Mouse (Mus musculus) liver, postnatal 0 days (tissue): ENCODE results near the gene Plekhg3. TPM values are rescaled to one million over a fixed set of nuclear protein-coding genes. Genes with fewer than 3 reads are reported as not detected.
A peak's percentile ranks its signal among the peaks of the same experiment; 100 is the strongest.

Source experiments
- ATAC-seq: fragments of 200-750 bp; cut with Nextera tagmentation; 2 replicates; pipeline ENCODE4 v1.8.0; 2017; ENCODE audit warnings: mild to moderate bottlenecking, moderate library complexity
- DNase-seq: peaks from one replicate; pipeline ENCODE4 v3.0.0-alpha.2; 2016
- H3K27ac ChIP-seq: fragments of 300-500 bp; sonication (generic); 2 replicates; pipeline ENCODE4 v1.5.1; 2014; ENCODE audit warnings: antibody characterized with exemption, moderate library complexity, mild to moderate bottlenecking, low read depth
- H3K27me3 ChIP-seq: fragments of 300-500 bp; sonication (generic); 2 replicates; pipeline ENCODE4 v1.6.1; 2014; ENCODE audit warnings: low read length, control low read depth, mixed read lengths; ENCODE audit not compliant: insufficient read depth
- H3K36me3 ChIP-seq: fragments of 300-500 bp; sonication (generic); replicated peaks from 2 replicates; pipeline ENCODE4 v1.6.1; 2014; ENCODE audit warnings: mild to moderate bottlenecking, control low read depth, low read length, moderate library complexity, mixed read lengths; ENCODE audit not compliant: insufficient read depth
- H3K4me1 ChIP-seq: fragments of 300-500 bp; sonication (generic); 2 replicates; pipeline ENCODE4 v1.6.1; 2014; ENCODE audit warnings: antibody characterized with exemption, mild to moderate bottlenecking, control low read depth; ENCODE audit not compliant: insufficient read depth
- H3K4me2 ChIP-seq: fragments of 300-500 bp; sonication (generic); 2 replicates; pipeline ENCODE4 v1.6.1; 2014; ENCODE audit warnings: low read depth, mild to moderate bottlenecking, low read length, moderate library complexity, mixed read lengths
- H3K4me3 ChIP-seq: fragments of 300-500 bp; sonication (generic); 2 replicates; pipeline ENCODE4 v1.5.1; 2014; ENCODE audit warnings: low read depth, low read length
- H3K9ac ChIP-seq: fragments of 300-500 bp; sonication (generic); replicated peaks from 2 replicates; pipeline ENCODE4 v1.6.1; 2014; ENCODE audit warnings: mild to moderate bottlenecking, moderate library complexity
- H3K9me3 ChIP-seq: fragments of 300-500 bp; sonication (generic); 2 replicates; pipeline ENCODE4 v1.6.1; 2016; ENCODE audit warnings: mild to moderate bottlenecking, control low read depth, low read length, mixed read lengths
- CTCF ChIP-seq: sonication (generic); IDR thresholded peaks from 2 replicates; pipeline ENCODE4 v1.5.1; 2016; ENCODE audit warnings: antibody characterized with exemption, low read depth
- EP300 ChIP-seq: IDR thresholded peaks from 2 replicates; pipeline ENCODE4 v1.6.1; 2016; ENCODE audit warnings: antibody characterized with exemption, low read depth, mild to moderate bottlenecking
- WGBS: fragments of 180-500 bp; shearing (Covaris S2); extraction: QIAGEN DNeasy Blood & Tissue Kit; methylation state at CpG from one replicate; pipeline ENCODE4 v1.1.7; 2014; ENCODE audit not compliant: insufficient replicate concordance; 5-methylcytosine and 5-hydroxymethylcytosine counted together
- polyA plus RNA-seq: library from polyadenylated mRNA; unstranded; fragments of >200 nt; fragmentation: Nextera tagmentation; extraction: Ambion mirVana; gene quantifications from 2 replicates; pipeline ENCODE4 v1.2.1, GENCODE M21; 2015

Gene Plekhg3
- polyA plus RNA-seq, 1 experiment from 2014 or later: 3.7 TPM

- DNase-seq (no peak), ATAC-seq (no peak)
- H3K4me3 ChIP-seq: no peak overlapping the region
- no peaks in the 10 kb centered on the region for H3K27me3 ChIP-seq
- H3K4me1 ChIP-seq: no peaks in the 10 kb centered on the region
- no peaks in the 10 kb centered on the region for H3K9me3 ChIP-seq
- TF ChIP-seq EP300 (no peak), CTCF (no peak)
- WGBS: 59% methylated on average over 12 of the region's 12 CpGs
- no peak overlapping the region for H3K4me2 ChIP-seq
- no peak overlapping the region for H3K9ac ChIP-seq
- H3K27ac ChIP-seq: no peak overlapping the region
- no peaks in the 10 kb centered on the region for H3K36me3 ChIP-seq
Observed at GRCm38 (mm10) chr12:76518909-76519842, 11.5 kb upstream of the Plekhg3 start.

GRCm38 (mm10) chr12:76523654-76524053 lies 7.0 kb upstream of the Plekhg3 start:
- Histone ChIP-seq H3K9ac (no peak overlapping the region), H3K27ac (no peak overlapping the region), H3K4me3 (no peak overlapping the region), H3K9me3 (no peaks in the 10 kb centered on the region), H3K27me3 (no peaks in the 10 kb centered on the region), H3K36me3 (no peaks in the 10 kb centered on the region), H3K4me2 (no peak overlapping the region), H3K4me1 (peaks cover 11% of the 10 kb centered on the region)
- ATAC-seq (no peak), DNase-seq (no peak)
- TF ChIP-seq CTCF: no peak
- no peak for TF ChIP-seq EP300
- whole genome bisulfite sequencing: 62% methylated on average over 5 of the region's 5 CpGs

GRCm38 (mm10) chr12:76524915-76525314 lies 5.8 kb upstream of the Plekhg3 start:
- Histone ChIP-seq H3K36me3 (no peaks in the 10 kb centered on the region), H3K4me2 (no peak overlapping the region), H3K9me3 (no peaks in the 10 kb centered on the region), H3K4me3 (no peak overlapping the region), H3K27me3 (no peaks in the 10 kb centered on the region), H3K27ac (no peak overlapping the region), H3K9ac (no peak overlapping the region), H3K4me1 (peaks cover 19% of the 10 kb centered on the region)
- TF ChIP-seq EP300 (no peak), CTCF (no peak)
- WGBS: 92% methylated on average over 3 of the region's 3 CpGs
- DNase-seq (no peak), ATAC-seq (no peak)

GRCm38 (mm10) chr12:76527245-76527881 lies 3.3 kb upstream of the Plekhg3 start:
- no peak for TF ChIP-seq CTCF
- TF ChIP-seq EP300: peak; percentile 38; the same call in 1 of the 2 replicates
- Histone ChIP-seq H3K4me3 (no peak overlapping the region), H3K4me1 (peaks cover 25% of the 10 kb centered on the region), H3K36me3 (no peaks in the 10 kb centered on the region), H3K27ac (peak overlapping the region; percentile 52), H3K27me3 (0 out of 2 replicates have a peak, but pooled peaks cover 7% of the 10 kb centered on the region), H3K4me2 (peak overlapping the region; percentile 27), H3K9ac (no peak overlapping the region), H3K9me3 (no peaks in the 10 kb centered on the region)
- 12% methylated on average over 9 of the region's 9 CpGs for WGBS
- peak; percentile 63 for DNase-seq
- ATAC-seq: peak; percentile 47

GRCm38 (mm10) chr12:76528766-76529165 lies 1.9 kb upstream of the Plekhg3 start:
- no peak overlapping the region for H3K27ac ChIP-seq
- no peak for TF ChIP-seq EP300
- H3K9me3 ChIP-seq: no peaks in the 10 kb centered on the region
- H3K4me3 ChIP-seq: no peak overlapping the region
- ATAC-seq (no peak), DNase-seq (no peak)
- no peak overlapping the region for H3K9ac ChIP-seq
- WGBS: 81% methylated on average over 5 of the region's 5 CpGs
- H3K4me2 ChIP-seq: no peak overlapping the region
- H3K4me1 ChIP-seq: peaks cover 29% of the 10 kb centered on the region
- no peaks in the 10 kb centered on the region for H3K36me3 ChIP-seq
- H3K27me3 ChIP-seq: peaks cover 17% of the 10 kb centered on the region
